Mouse (Mus musculus): ENCODE results near the gene Ltbp1. TPM values are rescaled to one million over a fixed set of nuclear protein-coding genes. Genes with fewer than 3 reads are reported as not detected.

Ltbp1 gene
- polyA plus RNA-seq, 1 experiment from 2014 or later = 1.6 TPM

DNA sequence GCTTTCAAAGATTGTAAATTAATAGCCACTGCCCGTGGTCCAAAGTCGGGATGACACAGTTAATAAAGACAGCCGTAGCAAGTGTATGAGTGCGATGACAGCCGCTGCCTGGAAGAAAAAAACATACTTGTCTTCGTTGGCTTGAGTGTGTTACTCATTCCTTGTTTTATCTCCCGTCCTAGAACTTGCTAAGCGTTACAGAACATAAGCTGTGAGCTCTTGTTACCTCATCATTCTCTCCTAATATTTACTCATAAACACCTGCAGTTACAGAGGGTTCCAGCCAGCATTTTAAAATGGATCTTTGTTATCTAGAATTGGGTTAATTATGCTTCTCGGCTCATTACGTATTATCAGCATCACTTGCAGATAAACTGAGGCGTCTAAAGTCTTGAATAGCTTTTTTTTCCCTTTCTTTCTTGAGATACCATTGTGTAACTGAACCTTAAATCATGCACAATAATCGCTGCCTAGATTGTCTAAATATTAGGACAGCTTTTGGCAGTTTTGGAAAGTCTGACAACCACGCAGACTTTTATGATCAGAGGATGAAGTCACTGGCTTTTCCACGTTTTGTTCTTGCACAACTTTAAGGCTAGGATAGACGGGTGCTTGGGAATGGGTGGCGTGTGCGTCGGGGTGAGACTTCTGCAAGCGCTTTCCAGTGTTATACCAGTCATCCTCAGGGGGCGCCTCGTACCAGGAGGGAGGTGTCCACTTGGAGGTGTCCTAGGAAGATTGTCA, 28.7 kb downstream of the Ltbp1 start:
- Histone ChIP-seq H3K9me3 (ENCODE audit: control insufficient read depth, low read length) (no peaks in the 10 kb centered on the region), H3K4me1 (ENCODE audit: control insufficient read depth, insufficient read depth, low read depth, low read length) (no peaks in the 10 kb centered on the region), H3K9ac (ENCODE audit: low read depth, low read length) (no peak overlapping the region), H3K27ac (ENCODE audit: low read depth, low read length) (no peak overlapping the region), H3K27me3 (replicated peaks; ENCODE audit: control insufficient read depth, insufficient read depth, low read length) (no peaks in the 10 kb centered on the region), H3K36me3 (ENCODE audit: control insufficient read depth, insufficient read depth, low read length) (no peaks in the 10 kb centered on the region), H3K4me2 (ENCODE audit: low read length) (no peak overlapping the region), H3K4me3 (ENCODE audit: low read length) (no peak overlapping the region)
- WGBS = 89% methylated on average over 21 of the region's 21 CpGs
- no peak for ATAC-seq

DNA sequence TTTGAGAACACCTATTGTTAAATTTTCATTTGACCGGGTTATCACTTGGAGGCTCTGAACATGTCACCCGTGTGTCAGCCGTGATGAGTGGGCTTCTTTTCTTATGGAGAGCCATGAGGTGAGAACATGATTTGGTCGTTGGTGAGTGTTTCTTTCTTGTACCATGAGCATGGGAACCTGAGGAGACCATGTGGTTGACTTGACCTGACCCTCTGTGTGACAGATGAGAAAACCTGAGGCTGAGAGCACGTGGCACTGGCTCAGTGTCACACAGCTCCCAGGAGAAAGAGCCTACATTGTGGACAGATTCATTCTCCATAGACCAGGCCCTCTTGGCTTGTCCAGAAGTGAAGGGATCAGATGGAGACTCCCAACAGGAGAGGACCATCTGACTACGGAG, 31.5 kb downstream of the Ltbp1 start:
- Histone ChIP-seq H3K9me3 (ENCODE audit: control insufficient read depth, low read length) (no peaks in the 10 kb centered on the region), H3K4me3 (ENCODE audit: low read length) (no peak overlapping the region), H3K9ac (ENCODE audit: low read depth, low read length) (no peak overlapping the region), H3K36me3 (ENCODE audit: control insufficient read depth, insufficient read depth, low read length) (no peaks in the 10 kb centered on the region), H3K27me3 (replicated peaks; ENCODE audit: control insufficient read depth, insufficient read depth, low read length) (no peaks in the 10 kb centered on the region), H3K4me2 (ENCODE audit: low read length) (no peak overlapping the region), H3K4me1 (ENCODE audit: control insufficient read depth, insufficient read depth, low read depth, low read length) (no peaks in the 10 kb centered on the region), H3K27ac (ENCODE audit: low read depth, low read length) (no peak overlapping the region)
- no peak for ATAC-seq
- WGBS = 81% methylated on average over 6 of the region's 6 CpGs

DNA sequence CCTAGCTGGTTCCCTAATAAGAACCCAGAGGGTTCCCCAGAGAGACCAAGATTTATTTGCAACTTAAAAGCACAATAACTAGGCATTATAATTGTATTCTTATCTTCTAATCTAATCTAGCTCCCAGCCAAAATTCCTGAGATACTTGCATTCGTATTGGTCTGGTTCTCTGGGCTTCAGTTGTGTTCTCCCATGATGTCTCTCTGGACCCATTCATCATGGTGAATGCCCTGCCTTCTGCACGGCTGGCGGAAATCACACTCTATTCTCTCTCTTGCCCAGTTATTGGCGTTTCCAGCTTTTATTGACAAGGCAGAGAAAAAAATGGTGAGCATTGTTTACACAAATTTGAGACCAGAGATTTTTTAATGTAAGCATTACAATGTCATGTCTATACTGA, 33.6 kb downstream of the Ltbp1 start:
- Histone ChIP-seq H3K4me1 (ENCODE audit: control insufficient read depth, insufficient read depth, low read depth, low read length) (no peaks in the 10 kb centered on the region), H3K9ac (ENCODE audit: low read depth, low read length) (no peak overlapping the region), H3K9me3 (ENCODE audit: control insufficient read depth, low read length) (no peaks in the 10 kb centered on the region), H3K36me3 (ENCODE audit: control insufficient read depth, insufficient read depth, low read length) (no peaks in the 10 kb centered on the region), H3K27ac (ENCODE audit: low read depth, low read length) (no peak overlapping the region), H3K4me2 (ENCODE audit: low read length) (no peak overlapping the region), H3K4me3 (ENCODE audit: low read length) (no peak overlapping the region), H3K27me3 (replicated peaks; ENCODE audit: control insufficient read depth, insufficient read depth, low read length) (no peaks in the 10 kb centered on the region)
- WGBS = 62% methylated on average over 4 of the region's 4 CpGs
- ATAC-seq = no peak

DNA sequence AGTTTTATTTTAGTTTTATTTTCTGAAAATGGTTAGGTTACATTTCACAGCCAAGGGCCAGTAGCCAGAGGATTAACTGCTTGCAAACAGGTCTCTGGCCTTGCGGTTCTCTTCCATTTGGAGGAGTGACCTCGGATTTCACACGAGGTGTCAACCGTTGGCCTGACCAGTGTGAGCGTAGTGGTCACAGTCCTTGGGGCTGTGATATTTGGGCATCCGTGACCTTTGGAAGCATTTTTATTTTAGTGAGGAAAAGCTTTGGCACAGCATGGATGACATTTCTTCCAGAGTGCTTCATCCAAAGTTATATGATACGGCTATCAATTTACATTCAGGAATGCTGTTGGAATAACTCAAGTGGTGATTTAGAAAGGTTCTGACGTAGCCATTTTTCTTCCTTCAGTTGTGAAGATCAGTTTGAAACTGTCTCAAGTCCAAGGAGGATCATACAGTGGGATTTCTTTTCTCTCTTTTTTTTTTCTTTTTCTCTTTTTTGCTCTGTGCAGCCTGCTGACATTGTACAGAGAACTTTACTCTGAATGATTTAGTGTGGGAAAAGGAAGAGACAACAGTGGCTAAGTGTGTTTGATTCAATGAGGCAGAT, 44.1 kb downstream of the Ltbp1 start:
- Histone ChIP-seq H3K4me2 (ENCODE audit: low read length) (no peak overlapping the region), H3K9ac (ENCODE audit: low read depth, low read length) (no peak overlapping the region), H3K4me1 (ENCODE audit: control insufficient read depth, insufficient read depth, low read depth, low read length) (no peaks in the 10 kb centered on the region), H3K4me3 (ENCODE audit: low read length) (no peak overlapping the region), H3K27ac (ENCODE audit: low read depth, low read length) (no peak overlapping the region), H3K9me3 (ENCODE audit: control insufficient read depth, low read length) (0 out of 2 replicates have a peak, but pooled peaks cover 3% of the 10 kb centered on the region), H3K27me3 (replicated peaks; ENCODE audit: control insufficient read depth, insufficient read depth, low read length) (no peaks in the 10 kb centered on the region), H3K36me3 (ENCODE audit: control insufficient read depth, insufficient read depth, low read length) (no peaks in the 10 kb centered on the region)
- no peak for ATAC-seq
- WGBS = 86% methylated on average over 8 of the region's 8 CpGs

DNA sequence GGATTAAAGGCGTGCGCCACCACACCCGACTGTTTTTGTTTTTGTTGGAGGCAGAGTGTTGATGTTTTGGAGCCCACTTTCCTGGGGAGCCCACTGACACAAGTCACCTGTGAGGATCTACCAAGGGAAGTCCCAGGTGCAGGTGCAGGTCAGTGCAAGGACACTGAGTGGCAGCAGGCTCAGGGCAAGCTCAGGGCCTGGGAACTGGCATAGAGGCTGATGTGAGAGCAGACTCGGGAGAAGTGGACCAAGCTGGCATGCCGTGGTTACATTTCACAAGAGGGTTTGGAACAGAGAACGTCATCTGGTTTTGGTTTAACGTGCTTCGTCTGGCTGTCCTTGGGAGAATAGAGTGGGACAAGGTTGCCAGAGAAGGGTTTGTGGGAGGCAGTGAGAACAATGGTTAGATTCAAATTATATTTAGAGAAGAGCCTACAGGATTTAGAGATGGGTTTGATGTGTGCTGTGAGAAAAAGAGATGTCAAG, 46.1 kb downstream of the Ltbp1 start:
- no peak overlapping the region for H3K9ac ChIP-seq (ENCODE audit: low read depth, low read length)
- no peak overlapping the region for H3K4me2 ChIP-seq (ENCODE audit: low read length)
- 92% methylated on average over 8 of the region's 8 CpGs for WGBS
- ATAC-seq = no peak
- H3K9me3 ChIP-seq (ENCODE audit: control insufficient read depth, low read length) = no peaks in the 10 kb centered on the region
- H3K27me3 ChIP-seq (replicated peaks; ENCODE audit: control insufficient read depth, insufficient read depth, low read length) = no peaks in the 10 kb centered on the region
- no peaks in the 10 kb centered on the region for H3K36me3 ChIP-seq (ENCODE audit: control insufficient read depth, insufficient read depth, low read length)
- H3K4me1 ChIP-seq (ENCODE audit: control insufficient read depth, insufficient read depth, low read depth, low read length) = no peaks in the 10 kb centered on the region
- no peak overlapping the region for H3K4me3 ChIP-seq (ENCODE audit: low read length)
- no peak overlapping the region for H3K27ac ChIP-seq (ENCODE audit: low read depth, low read length)

DNA sequence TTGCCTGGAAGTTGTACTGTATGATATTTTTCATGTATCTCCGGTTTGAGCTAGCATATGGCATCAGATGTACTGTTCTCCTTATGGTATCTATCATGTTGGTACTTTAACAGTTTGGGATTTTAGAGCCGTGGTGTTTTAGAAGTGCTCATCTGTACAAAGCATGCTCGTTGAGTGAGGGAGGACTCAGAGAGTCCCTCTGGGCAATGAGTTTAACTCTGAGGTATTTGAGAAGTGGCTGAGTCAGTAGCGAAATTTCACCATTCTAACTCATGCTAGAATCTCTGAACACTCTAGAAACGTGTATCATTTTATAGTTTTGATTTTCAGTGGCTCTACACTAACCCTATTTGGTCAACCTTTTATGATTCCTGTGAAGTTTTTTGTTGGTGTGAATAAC, 49.9 kb downstream of the Ltbp1 start:
- Histone ChIP-seq H3K4me2 (ENCODE audit: low read length) (no peak overlapping the region), H3K4me1 (ENCODE audit: control insufficient read depth, insufficient read depth, low read depth, low read length) (no peaks in the 10 kb centered on the region), H3K36me3 (ENCODE audit: control insufficient read depth, insufficient read depth, low read length) (no peaks in the 10 kb centered on the region), H3K9ac (ENCODE audit: low read depth, low read length) (no peak overlapping the region), H3K4me3 (ENCODE audit: low read length) (no peak overlapping the region), H3K27me3 (replicated peaks; ENCODE audit: control insufficient read depth, insufficient read depth, low read length) (no peaks in the 10 kb centered on the region), H3K9me3 (ENCODE audit: control insufficient read depth, low read length) (no peaks in the 10 kb centered on the region), H3K27ac (ENCODE audit: low read depth, low read length) (no peak overlapping the region)
- 83% methylated on average over 5 of the region's 5 CpGs for WGBS
- no peak for ATAC-seq

DNA sequence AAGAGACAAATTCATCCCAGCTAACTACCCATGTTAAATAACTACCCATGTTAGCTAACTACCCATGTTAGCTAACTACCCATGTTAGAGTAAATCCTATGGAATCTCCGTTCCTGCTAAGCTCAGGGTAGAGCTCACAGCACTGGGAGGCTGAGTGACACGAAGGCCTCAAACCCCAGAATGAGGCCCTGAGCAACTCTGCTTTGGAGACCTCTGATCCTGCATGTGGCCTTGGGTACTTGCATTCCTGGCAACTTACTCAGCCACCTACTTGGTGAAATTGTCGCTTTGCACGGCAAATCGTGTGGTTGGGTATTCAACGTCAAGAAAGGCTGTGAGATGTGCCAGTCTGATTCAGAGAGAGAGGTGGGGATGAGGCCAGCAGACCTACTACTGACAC, 50.6 kb downstream of the Ltbp1 start:
- ATAC-seq = no peak
- H3K4me1 ChIP-seq (ENCODE audit: control insufficient read depth, insufficient read depth, low read depth, low read length) = no peaks in the 10 kb centered on the region
- no peak overlapping the region for H3K9ac ChIP-seq (ENCODE audit: low read depth, low read length)
- H3K36me3 ChIP-seq (ENCODE audit: control insufficient read depth, insufficient read depth, low read length) = no peaks in the 10 kb centered on the region
- H3K27ac ChIP-seq (ENCODE audit: low read depth, low read length) = no peak overlapping the region
- no peaks in the 10 kb centered on the region for H3K9me3 ChIP-seq (ENCODE audit: control insufficient read depth, low read length)
- 87% methylated on average over 6 of the region's 6 CpGs for WGBS
- H3K27me3 ChIP-seq (replicated peaks; ENCODE audit: control insufficient read depth, insufficient read depth, low read length) = no peaks in the 10 kb centered on the region
- H3K4me2 ChIP-seq (ENCODE audit: low read length) = no peak overlapping the region
- H3K4me3 ChIP-seq (ENCODE audit: low read length) = no peak overlapping the region

DNA sequence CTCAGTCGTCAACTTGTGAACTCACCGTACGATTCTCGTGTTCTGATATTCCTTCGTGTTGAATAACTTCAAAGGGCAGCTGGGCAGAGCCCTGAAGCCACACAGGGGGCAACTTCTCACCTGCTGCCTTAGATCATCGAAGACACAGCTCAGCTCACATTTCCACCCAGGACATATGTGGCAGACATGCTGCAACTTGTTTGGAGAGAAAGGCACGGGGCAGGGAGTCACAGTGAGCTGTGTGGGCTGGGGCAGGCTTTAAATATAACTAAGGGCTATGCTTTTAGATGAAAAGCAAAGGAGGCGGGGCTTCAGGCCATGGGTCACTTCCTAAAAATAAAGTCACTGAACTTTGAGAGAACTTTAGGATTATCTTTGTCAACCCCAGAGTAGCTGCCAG, 51.3 kb downstream of the Ltbp1 start:
- 45% methylated on average over 8 of the region's 8 CpGs for WGBS
- no peaks in the 10 kb centered on the region for H3K4me1 ChIP-seq (ENCODE audit: control insufficient read depth, insufficient read depth, low read depth, low read length)
- no peaks in the 10 kb centered on the region for H3K36me3 ChIP-seq (ENCODE audit: control insufficient read depth, insufficient read depth, low read length)
- no peak overlapping the region for H3K4me3 ChIP-seq (ENCODE audit: low read length)
- H3K27ac ChIP-seq (ENCODE audit: low read depth, low read length) = no peak overlapping the region
- H3K27me3 ChIP-seq (replicated peaks; ENCODE audit: control insufficient read depth, insufficient read depth, low read length) = no peaks in the 10 kb centered on the region
- no peak overlapping the region for H3K9ac ChIP-seq (ENCODE audit: low read depth, low read length)
- H3K4me2 ChIP-seq (ENCODE audit: low read length) = no peak overlapping the region
- ATAC-seq = no peak
- H3K9me3 ChIP-seq (ENCODE audit: control insufficient read depth, low read length) = no peaks in the 10 kb centered on the region

DNA sequence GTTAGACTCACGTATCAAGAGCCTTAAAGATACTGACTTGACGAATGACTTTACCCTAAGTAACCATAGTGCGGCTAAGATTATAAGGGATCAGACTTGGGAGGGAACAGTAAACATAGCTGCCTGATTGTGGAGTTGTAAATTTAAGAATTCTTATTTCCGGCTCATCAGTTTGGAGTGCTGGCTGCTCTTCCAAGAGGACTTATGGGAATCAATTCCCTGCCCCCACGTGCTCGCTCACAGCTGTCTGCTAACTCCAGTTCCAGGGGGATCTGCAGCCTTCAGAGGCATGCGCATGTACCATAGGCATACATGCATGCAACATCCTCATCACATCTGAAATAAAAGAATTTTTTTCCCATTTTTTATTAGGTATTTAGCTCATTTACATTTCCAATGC, 61.0 kb downstream of the Ltbp1 start:
- Histone ChIP-seq H3K4me3 (ENCODE audit: low read length) (no peak overlapping the region), H3K27me3 (replicated peaks; ENCODE audit: control insufficient read depth, insufficient read depth, low read length) (no peaks in the 10 kb centered on the region), H3K4me1 (ENCODE audit: control insufficient read depth, insufficient read depth, low read depth, low read length) (no peaks in the 10 kb centered on the region), H3K9ac (ENCODE audit: low read depth, low read length) (no peak overlapping the region), H3K9me3 (ENCODE audit: control insufficient read depth, low read length) (no peaks in the 10 kb centered on the region), H3K4me2 (ENCODE audit: low read length) (no peak overlapping the region), H3K36me3 (ENCODE audit: control insufficient read depth, insufficient read depth, low read length) (no peaks in the 10 kb centered on the region), H3K27ac (ENCODE audit: low read depth, low read length) (no peak overlapping the region)
- WGBS = 81% methylated on average over 7 of the region's 7 CpGs
- no peak for ATAC-seq

Measured in hindbrain, embryonic 16.5 days (tissue).